Mouse (Mus musculus): ENCODE measurements around the gene Pakap.

- TF ChIP-seq POLR2A (IDR thresholded peaks at IDR 0.05; ENCODE audit: extremely low read depth, insufficient read depth, low read length) (no peak), CTCF (IDR thresholded peaks at IDR 0.05; ENCODE audit: low read depth, low read length) (no peak)
These were observed 334.6 kb downstream of the Pakap start for GRCm38 (mm10) chr4:57902619-57903018.

Data from liver, adult 2 months (tissue).